Mouse (Mus musculus) effector memory CD4-positive, alpha-beta T cell, adult 5 months (primary cell): ENCODE data around the gene Cldn15. TPM values are rescaled to one million over a fixed set of nuclear protein-coding genes. Genes with fewer than 3 reads are reported as not detected.

ENCODE experiments used
- polyA plus RNA-seq: library from polyadenylated mRNA; unstranded; fragments of 100-300 nt; shearing (Covaris generic); gene quantifications from one replicate; pipeline ENCODE4 v1.2.1, GENCODE M21; 2017

The Cldn15 gene
- not detected for polyA plus RNA-seq

GRCm38 (mm10) chr5:136966331-136966730 is at the start of gene Cldn15:
Gene Cldn15 (plus strand): TSS chr5:136966616.

GRCm38 (mm10) chr5:136953015-136953414 is 13.4 kb upstream of the Cldn15 start, which contains the start of gene Fis1:
Gene Fis1 (plus strand): TSS chr5:136953275.

GRCm38 (mm10) chr5:136986695-136987137 is 20.3 kb downstream of the Cldn15 start, which contains the start of gene Plod3:
Gene Plod3 (plus strand): TSS chr5:136987019.

GRCm38 (mm10) chr5:136987934-136988271 is 21.5 kb downstream of the Cldn15 start, which contains the start of gene Znhit1:
Gene Znhit1 (minus strand): TSS chr5:136988021.

Other genes with a start within 250 kb of the Cldn15 start
- gene Col26a1, start 83.4 kb upstream of the Cldn15 start, polyA plus RNA-seq = 0.14 TPM
- gene Ift22, start 58.5 kb upstream of the Cldn15 start, polyA plus RNA-seq = 3.7 TPM
- gene Fis1, start 13.3 kb upstream of the Cldn15 start, polyA plus RNA-seq = 161 TPM
- gene Plod3, start 20.4 kb downstream of the Cldn15 start, polyA plus RNA-seq = 5.3 TPM
- 23.6 TPM for gene Znhit1, start 21.4 kb downstream of the Cldn15 start, polyA plus RNA-seq
- 0.15 TPM for gene Vgf, start 59.8 kb downstream of the Cldn15 start, polyA plus RNA-seq
- 39.8 TPM for gene Ap1s1, start 79.5 kb downstream of the Cldn15 start, polyA plus RNA-seq
- not detected for gene Serpine1, start 105.7 kb downstream of the Cldn15 start, polyA plus RNA-seq
- gene Trim56, start 149.6 kb downstream of the Cldn15 start, polyA plus RNA-seq = 6.5 TPM
- 0.80 TPM for gene Muc3, start 182.7 kb downstream of the Cldn15 start, polyA plus RNA-seq
- not detected for gene Muc3a, start 245.8 kb downstream of the Cldn15 start, polyA plus RNA-seq